Mouse (Mus musculus) E14TG2a.4 (cell line): ENCODE data around the gene Asxl2.

Source experiments
- H3K27me3 ChIP-seq: 2 replicates; pipeline ENCODE4 v1.6.1; 2014; ENCODE audit warnings: low read length, control low read depth; ENCODE audit not compliant: insufficient read depth
- H3K36me3 ChIP-seq: 2 replicates; pipeline ENCODE4 v1.6.1; 2014; ENCODE audit warnings: low read length, control low read depth; ENCODE audit not compliant: insufficient read depth
- H3K4me1 ChIP-seq: replicated peaks from 2 replicates; pipeline ENCODE4 v1.6.1; 2014; ENCODE audit warnings: low read depth, low read length, control low read depth
- H3K4me3 ChIP-seq: replicated peaks from 2 replicates; pipeline ENCODE4 v1.5.1; 2014; ENCODE audit warnings: mild to moderate bottlenecking, low read length
- H3K9me3 ChIP-seq: 2 replicates; pipeline ENCODE4 v1.6.1; 2014; ENCODE audit warnings: low read length, control low read depth
- CTCF ChIP-seq: conservative IDR thresholded peaks from 2 replicates; pipeline ENCODE4 v1.5.1; 2014; ENCODE audit warnings: low read length
- NANOG ChIP-seq: IDR thresholded peaks from 2 replicates; pipeline ENCODE4 v1.6.1; 2014; ENCODE audit warnings: borderline replicate concordance, low read length, mixed read lengths
- POU5F1 ChIP-seq: IDR thresholded peaks from 2 replicates; pipeline ENCODE4 v1.6.1; 2014; ENCODE audit warnings: low read length, borderline replicate concordance

The Asxl2 gene

GRCm38 (mm10) chr12:3422786-3423185, 3.9 kb upstream of the Asxl2 start:
- peaks cover 70% of the 10 kb centered on the region for H3K4me1 ChIP-seq

DNA sequence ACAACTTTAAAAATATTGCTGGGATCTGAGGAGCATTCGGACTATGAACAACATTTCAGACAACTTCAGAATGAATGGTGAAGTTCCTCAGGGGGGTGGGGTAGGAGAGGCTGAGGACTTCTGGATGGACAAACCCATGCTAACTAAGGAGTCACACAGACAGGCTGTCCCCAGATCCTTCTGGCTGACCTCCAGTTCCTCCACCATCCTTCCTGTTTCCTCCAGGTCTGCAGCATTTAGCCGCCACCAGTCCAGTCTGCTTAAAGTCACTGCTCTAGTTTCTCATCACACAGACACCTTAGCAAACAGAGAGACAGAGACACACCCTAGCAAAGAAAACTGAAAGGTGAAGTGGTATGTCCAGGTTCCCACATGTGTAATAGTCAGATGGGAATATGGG, 2.5 kb upstream of the Asxl2 start:
- H3K4me1 ChIP-seq, result peaks cover 65% of the 10 kb centered on the region
- no peaks in the 10 kb centered on the region for H3K27me3 ChIP-seq
- peaks cover 62% of the 10 kb centered on the region for H3K36me3 ChIP-seq
- no peaks in the 10 kb centered on the region for H3K9me3 ChIP-seq
- TF ChIP-seq POU5F1 (no peak), CTCF (no peak)
- H3K4me3 ChIP-seq, result peak overlapping the region; percentile 99

More at GRCm38 (mm10) chr12:3422786-3423185, 3.9 kb upstream of the Asxl2 start:
- no peaks in the 10 kb centered on the region for H3K9me3 ChIP-seq
- no peak for TF ChIP-seq CTCF
- TF ChIP-seq NANOG, result no peak
- TF ChIP-seq POU5F1, result no peak
- H3K4me3 ChIP-seq, result no peak overlapping the region
- no peaks in the 10 kb centered on the region for H3K27me3 ChIP-seq
- peaks cover 72% of the 10 kb centered on the region for H3K36me3 ChIP-seq

- H3K4me1 ChIP-seq, result peaks cover 67% of the 10 kb centered on the region
- TF ChIP-seq CTCF (no peak), POU5F1 (no peak), NANOG (no peak)
- no peaks in the 10 kb centered on the region for H3K27me3 ChIP-seq
- no peaks in the 10 kb centered on the region for H3K9me3 ChIP-seq
- peaks cover 57% of the 10 kb centered on the region for H3K36me3 ChIP-seq
- peak overlapping the region; percentile 99 for H3K4me3 ChIP-seq
These were observed 999 bp upstream of the Asxl2 start for GRCm38 (mm10) chr12:3425375-3426341.

DNA sequence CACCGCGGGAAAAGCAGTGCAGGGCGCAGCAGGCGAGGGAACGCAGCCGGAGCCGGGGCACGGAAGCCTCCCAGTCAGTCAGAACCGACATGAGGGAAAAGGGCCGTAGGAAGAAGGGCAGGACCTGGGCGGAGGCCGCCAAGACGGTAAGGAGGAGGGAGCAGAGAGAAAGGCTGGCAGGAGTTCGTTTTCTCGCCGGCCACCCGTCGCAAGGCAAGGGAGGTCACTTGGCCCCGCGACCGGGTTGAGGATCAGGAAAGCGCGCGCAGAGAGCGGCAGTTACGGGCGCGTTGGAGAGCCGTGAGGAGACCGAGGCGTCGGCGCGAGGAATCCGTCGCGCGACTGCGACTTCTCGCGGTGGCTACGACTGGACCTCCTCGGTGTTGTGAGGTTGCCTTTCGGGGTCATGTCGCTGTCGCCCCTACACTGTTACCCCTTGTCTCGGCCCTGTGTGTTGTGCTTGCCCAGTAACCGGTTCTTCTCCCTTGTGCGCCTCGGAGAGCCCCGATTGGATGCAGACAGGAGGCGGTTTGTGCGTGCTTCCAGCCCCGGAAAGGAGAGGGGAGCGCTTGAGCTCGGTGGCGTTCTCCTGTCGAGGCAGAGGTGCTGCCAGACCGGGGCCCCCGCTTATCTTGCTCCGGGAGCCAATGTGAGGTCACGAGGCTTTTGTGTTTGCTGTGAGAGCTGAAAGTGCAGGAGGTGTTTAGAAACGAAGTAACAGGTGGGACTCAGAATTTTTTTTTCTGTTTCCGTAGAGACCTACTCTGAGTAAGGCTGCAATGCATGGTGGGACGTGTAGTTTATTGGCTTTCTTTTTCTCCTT, 621 bp downstream of the Asxl2 start:
- no peaks in the 10 kb centered on the region for H3K9me3 ChIP-seq
- H3K27me3 ChIP-seq, result no peaks in the 10 kb centered on the region
- peak overlapping the region; percentile 99 for H3K4me3 ChIP-seq
- H3K4me1 ChIP-seq, result peaks cover 69% of the 10 kb centered on the region
- TF ChIP-seq POU5F1 (no peak), CTCF (no peak), NANOG (no peak)
- peaks cover 48% of the 10 kb centered on the region for H3K36me3 ChIP-seq

- H3K27me3 ChIP-seq, result no peaks in the 10 kb centered on the region
- H3K36me3 ChIP-seq, result peaks cover 42% of the 10 kb centered on the region
- peak overlapping the region; percentile 99 for H3K4me3 ChIP-seq
- peaks cover 69% of the 10 kb centered on the region for H3K4me1 ChIP-seq
- H3K9me3 ChIP-seq, result no peaks in the 10 kb centered on the region
- no peak for TF ChIP-seq POU5F1
- no peak for TF ChIP-seq NANOG
- TF ChIP-seq CTCF, result no peak
These were observed 1.5 kb downstream of the Asxl2 start for GRCm38 (mm10) chr12:3427891-3428775.

- Histone ChIP-seq H3K4me3 (peak overlapping the region; percentile 99), H3K9me3 (no peaks in the 10 kb centered on the region), H3K27me3 (no peaks in the 10 kb centered on the region), H3K4me1 (peaks cover 66% of the 10 kb centered on the region), H3K36me3 (peaks cover 41% of the 10 kb centered on the region)
- TF ChIP-seq CTCF, result no peak
- TF ChIP-seq POU5F1, result no peak
- TF ChIP-seq NANOG, result no peak
These were observed 3.2 kb downstream of the Asxl2 start for GRCm38 (mm10) chr12:3429681-3430442.

DNA sequence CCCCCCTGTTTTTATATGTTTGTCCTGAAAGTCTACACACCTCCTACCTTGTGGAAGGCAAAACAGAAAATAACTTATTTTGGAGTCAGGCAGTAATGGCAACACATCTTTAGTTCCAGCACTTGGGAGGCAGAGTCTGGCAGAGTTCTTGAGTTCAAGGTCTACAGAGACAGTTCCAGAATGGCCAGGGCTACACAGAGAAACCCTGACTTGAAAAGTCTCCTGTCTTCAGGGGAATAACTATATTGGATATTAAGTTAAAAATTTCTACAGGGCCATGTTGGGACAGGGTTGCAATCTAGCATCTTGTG, 3.7 kb downstream of the Asxl2 start:
- Histone ChIP-seq H3K27me3 (no peaks in the 10 kb centered on the region), H3K36me3 (peaks cover 40% of the 10 kb centered on the region), H3K4me1 (peaks cover 63% of the 10 kb centered on the region), H3K4me3 (peak overlapping the region; percentile 99), H3K9me3 (no peaks in the 10 kb centered on the region)
- TF ChIP-seq CTCF, result no peak
- TF ChIP-seq NANOG, result no peak
- no peak for TF ChIP-seq POU5F1

DNA sequence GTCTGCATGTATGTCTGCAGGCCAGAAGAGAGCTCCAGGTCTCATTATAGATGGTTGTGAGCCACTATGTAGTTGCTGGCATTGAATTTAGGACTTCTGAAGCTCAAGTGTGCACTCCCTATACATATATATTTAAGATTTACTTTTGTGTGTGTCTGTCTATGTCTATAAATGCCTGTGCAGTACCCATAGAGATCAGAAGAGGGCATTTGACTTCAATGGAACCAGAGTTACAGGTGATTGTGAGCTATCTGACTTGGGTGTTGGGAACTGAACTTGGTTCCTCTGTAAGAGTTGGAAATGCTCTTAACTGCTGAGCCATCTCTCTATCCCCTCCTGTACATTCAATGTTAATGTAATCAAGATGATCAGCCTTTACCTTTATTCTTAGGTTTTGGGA, 4.3 kb downstream of the Asxl2 start:
- Histone ChIP-seq H3K4me3 (no peak overlapping the region), H3K36me3 (peaks cover 40% of the 10 kb centered on the region)
- no peak for TF ChIP-seq NANOG
- no peak for TF ChIP-seq POU5F1
- TF ChIP-seq CTCF, result peak; percentile 63

More for the DNA sequence above, 4.3 kb downstream of the Asxl2 start:
- H3K4me1 ChIP-seq, result peaks cover 66% of the 10 kb centered on the region
- no peaks in the 10 kb centered on the region for H3K27me3 ChIP-seq
- no peaks in the 10 kb centered on the region for H3K9me3 ChIP-seq
